Mouse (Mus musculus): ENCODE data around the gene Tfpi.
A peak's percentile ranks its signal among the peaks of the same experiment; 100 is the strongest.

Tfpi gene

GRCm38 (mm10) chr2:84474651-84475050, 1.9 kb downstream of the Tfpi start:
- DNase-seq (ENCODE audit: extremely low spot score) = peak; percentile 33

GRCm38 (mm10) chr2:84473941-84474530, 2.5 kb downstream of the Tfpi start:
- no peak for DNase-seq (ENCODE audit: extremely low spot score)

- DNase-seq (ENCODE audit: extremely low spot score) = no peak
Observed at GRCm38 (mm10) chr2:84467391-84467790, 9.2 kb downstream of the Tfpi start.

GRCm38 (mm10) chr2:84464956-84465355, 11.6 kb downstream of the Tfpi start:
- peak; percentile 38 for DNase-seq (ENCODE audit: extremely low spot score)

- no peak for DNase-seq (ENCODE audit: extremely low spot score)
Observed at GRCm38 (mm10) chr2:84462411-84462810, 14.2 kb downstream of the Tfpi start.

GRCm38 (mm10) chr2:84459651-84460177, 16.9 kb downstream of the Tfpi start:
- no peak for DNase-seq (ENCODE audit: extremely low spot score)

GRCm38 (mm10) chr2:84457221-84457620, 19.4 kb downstream of the Tfpi start:
- DNase-seq (ENCODE audit: extremely low spot score) = no peak

GRCm38 (mm10) chr2:84455236-84455799, 21.3 kb downstream of the Tfpi start:
- DNase-seq (ENCODE audit: extremely low spot score) = peak; percentile 67

- peak; percentile 22 for DNase-seq (ENCODE audit: extremely low spot score)
Observed at GRCm38 (mm10) chr2:84454551-84455235, 21.9 kb downstream of the Tfpi start.

- DNase-seq (ENCODE audit: extremely low spot score) = no peak
Observed at GRCm38 (mm10) chr2:84454051-84454450, 22.5 kb downstream of the Tfpi start.

- DNase-seq (ENCODE audit: extremely low spot score) = no peak
Observed at GRCm38 (mm10) chr2:84445499-84445898, 31.1 kb downstream of the Tfpi start.

GRCm38 (mm10) chr2:84441940-84442339, 34.6 kb downstream of the Tfpi start:
- DNase-seq (ENCODE audit: extremely low spot score) = no peak

- peak; percentile 44 for DNase-seq (ENCODE audit: extremely low spot score)
Observed at GRCm38 (mm10) chr2:84429724-84430123, 46.9 kb downstream of the Tfpi start.

- DNase-seq (ENCODE audit: extremely low spot score) = no peak
Observed at GRCm38 (mm10) chr2:84428836-84429235, 47.7 kb downstream of the Tfpi start.

GRCm38 (mm10) chr2:84426531-84426930, 50.0 kb downstream of the Tfpi start:
- DNase-seq (ENCODE audit: extremely low spot score) = no peak

- DNase-seq (ENCODE audit: extremely low spot score) = peak; percentile 73
Observed at GRCm38 (mm10) chr2:84425138-84425537, 51.4 kb downstream of the Tfpi start, which contains the start of gene Calcrl. Calcrl (minus strand) TSS chr2:84425411.

GRCm38 (mm10) chr2:84416501-84416900, 60.1 kb downstream of the Tfpi start:
- no peak for DNase-seq (ENCODE audit: extremely low spot score)

- DNase-seq (ENCODE audit: extremely low spot score) = no peak
Observed at GRCm38 (mm10) chr2:84409796-84410592, 66.6 kb downstream of the Tfpi start.

- no peak for DNase-seq (ENCODE audit: extremely low spot score)
Observed at GRCm38 (mm10) chr2:84404834-84405233, 71.7 kb downstream of the Tfpi start.

GRCm38 (mm10) chr2:84402713-84403112, 73.9 kb downstream of the Tfpi start:
- DNase-seq (ENCODE audit: extremely low spot score) = no peak

GRCm38 (mm10) chr2:84396557-84396956, 80.0 kb downstream of the Tfpi start:
- no peak for DNase-seq (ENCODE audit: extremely low spot score)

GRCm38 (mm10) chr2:84393236-84393635, 83.3 kb downstream of the Tfpi start:
- DNase-seq (ENCODE audit: extremely low spot score) = no peak

Data from embryo, embryonic 9.5 days (tissue).